Mouse (Mus musculus) thymus, postnatal 36 days (tissue): ENCODE results near the gene Cln6.
"Not testable (repeated sequence)": the region's sequence is repeated elsewhere in the genome, so short reads cannot be mapped to it uniquely, and the experiment has no call there.

Experiments
- DNase-seq, 2 experiments: peaks; one replicate each; pipeline ENCODE4 v3.0.0; 2022; ENCODE audit warnings: mixed read lengths in 2 of 2

Gene Cln6

DNA sequence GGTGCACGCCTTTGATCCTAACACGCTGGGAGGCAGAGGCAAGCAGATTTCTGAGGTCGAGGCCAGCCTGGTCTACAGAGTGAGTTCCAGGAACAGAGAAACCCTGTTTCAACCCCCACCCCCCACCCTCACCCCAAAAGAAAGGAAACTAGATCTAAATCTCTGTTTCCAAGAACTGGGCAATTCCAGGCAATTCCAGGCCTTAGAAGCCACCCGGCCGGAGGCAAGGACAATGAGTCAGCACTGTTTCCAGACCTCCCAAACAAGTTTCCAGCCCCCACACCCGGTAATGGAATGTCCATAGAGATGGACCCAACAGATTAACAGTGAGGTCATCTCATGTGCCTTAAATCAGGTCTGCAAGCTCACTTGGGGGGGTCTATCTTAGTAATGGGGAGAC is 8.7 kb upstream of the Cln6 start:
- DNase-seq = no peak

DNA sequence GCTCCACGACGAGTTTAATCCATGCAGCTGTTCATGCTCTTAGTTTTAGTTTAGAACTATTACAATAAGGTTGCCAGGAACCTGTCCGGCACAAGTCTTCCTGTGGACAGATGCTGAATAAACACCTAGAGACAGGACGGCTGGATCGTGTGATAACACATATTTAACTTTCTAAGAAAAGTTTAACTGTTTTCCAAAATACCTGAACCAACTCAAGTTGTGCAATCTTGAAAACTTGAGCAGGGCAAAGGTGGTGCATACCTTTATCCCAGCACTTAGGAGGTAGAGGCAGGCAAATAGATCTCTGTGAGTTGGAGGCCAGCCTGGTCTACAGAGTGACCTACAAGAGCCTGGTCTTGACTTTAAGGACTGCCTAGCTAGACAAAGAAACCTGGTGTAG is 3.7 kb upstream of the Cln6 start:
- DNase-seq = no peak

DNA sequence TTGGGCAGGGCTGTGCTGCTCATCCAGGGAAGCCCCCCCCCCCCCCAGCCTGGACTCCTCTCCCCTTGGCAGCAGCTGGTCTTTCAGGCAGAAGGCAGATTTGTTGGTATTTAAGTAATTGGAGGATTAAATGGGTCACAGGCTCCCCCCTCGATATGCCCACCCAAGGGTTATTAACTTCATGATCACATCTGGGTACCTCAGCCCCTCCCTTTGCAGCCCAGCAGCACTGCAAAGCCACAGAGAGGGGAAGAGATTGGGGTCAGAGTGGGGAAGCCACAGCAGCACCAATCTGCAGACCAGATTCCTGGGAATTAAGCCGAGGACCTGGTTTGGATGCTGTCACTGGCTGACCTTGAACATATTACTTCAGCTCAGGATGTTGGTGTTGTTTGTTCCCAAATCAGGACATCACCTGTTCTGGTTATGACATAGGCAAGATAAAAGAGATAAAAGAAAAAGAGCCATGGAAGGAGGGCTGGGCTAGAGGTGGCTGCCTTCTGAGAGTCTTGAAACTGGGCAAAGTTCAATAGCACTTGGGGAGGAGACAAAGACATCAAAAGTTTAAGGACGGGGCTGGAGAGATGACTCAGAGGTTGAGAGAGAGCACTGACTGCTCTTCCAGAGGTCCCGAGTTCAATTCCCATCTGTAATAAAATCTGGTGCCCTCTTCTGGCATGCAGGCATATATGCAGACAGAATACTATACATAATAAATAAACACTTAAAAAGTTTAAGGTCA is 2.7 kb upstream of the Cln6 start:
- DNase-seq = no peak

DNA sequence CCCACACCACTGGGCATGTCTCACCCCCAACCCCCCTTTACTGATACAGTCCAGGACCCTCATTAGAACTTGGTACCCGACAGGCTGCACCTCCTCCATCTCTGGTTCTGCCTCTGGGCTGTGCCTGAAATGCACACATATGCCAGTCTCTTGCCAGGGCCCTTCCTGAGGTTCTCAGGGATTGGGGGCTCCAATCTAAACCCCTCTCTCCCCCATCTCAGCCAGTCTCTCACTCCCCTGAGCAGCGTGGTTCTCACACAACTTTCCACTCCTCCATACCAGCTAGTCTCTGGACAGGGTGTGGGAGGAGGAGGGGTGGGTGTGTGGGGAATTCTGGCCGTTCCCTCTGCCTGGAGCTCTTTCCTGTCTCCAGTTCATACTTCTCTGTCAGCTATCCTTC is 974 bp upstream of the Cln6 start:
- no peak for DNase-seq

DNA sequence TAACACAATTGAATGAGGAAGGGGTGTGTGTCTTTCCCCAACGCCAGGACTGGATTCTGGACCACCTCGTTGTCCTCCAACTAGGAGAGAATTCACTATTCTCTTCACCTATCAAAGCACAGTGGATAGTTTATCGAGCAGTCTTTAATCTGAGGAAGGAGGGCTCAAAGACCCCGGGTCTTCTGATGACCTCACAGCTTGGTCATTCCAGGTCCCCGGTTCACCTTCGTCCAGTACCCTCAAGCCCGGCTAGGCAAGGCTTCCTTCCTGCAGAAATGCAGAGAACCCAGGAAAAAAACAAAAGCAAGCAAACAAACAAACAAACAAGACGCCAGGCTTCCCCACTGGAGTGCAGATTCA is 459 bp upstream of the Cln6 start:
- no peak for DNase-seq

DNA sequence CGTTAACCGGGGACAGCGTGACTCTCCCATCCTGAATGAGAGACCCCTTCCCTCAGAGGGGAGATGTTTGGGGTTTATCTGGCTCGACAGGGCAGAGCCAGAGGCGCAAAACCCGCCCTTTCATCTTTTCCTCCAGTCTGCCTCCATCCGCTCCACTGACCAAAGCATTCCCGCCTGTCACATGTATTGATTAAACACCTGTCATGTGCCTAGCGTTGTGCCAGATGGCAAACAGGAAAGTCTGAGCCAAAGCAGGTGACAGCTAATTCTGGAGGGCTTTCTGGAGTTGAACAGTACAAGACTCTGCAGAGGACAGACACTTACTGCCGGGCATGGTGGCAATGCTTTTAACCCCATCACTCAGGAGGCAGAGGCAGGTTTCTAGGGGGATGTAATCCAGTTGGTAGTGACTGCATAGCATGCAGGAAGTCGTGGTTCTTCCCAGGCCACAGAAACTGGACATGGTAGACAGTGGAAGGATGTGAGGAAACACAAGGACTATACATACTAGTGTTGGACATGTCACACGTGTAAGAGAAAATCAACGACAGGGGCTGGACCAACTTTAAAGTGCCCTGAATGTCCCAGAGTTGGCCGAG is 686 bp downstream of the Cln6 start:
- DNase-seq = no peak

DNA sequence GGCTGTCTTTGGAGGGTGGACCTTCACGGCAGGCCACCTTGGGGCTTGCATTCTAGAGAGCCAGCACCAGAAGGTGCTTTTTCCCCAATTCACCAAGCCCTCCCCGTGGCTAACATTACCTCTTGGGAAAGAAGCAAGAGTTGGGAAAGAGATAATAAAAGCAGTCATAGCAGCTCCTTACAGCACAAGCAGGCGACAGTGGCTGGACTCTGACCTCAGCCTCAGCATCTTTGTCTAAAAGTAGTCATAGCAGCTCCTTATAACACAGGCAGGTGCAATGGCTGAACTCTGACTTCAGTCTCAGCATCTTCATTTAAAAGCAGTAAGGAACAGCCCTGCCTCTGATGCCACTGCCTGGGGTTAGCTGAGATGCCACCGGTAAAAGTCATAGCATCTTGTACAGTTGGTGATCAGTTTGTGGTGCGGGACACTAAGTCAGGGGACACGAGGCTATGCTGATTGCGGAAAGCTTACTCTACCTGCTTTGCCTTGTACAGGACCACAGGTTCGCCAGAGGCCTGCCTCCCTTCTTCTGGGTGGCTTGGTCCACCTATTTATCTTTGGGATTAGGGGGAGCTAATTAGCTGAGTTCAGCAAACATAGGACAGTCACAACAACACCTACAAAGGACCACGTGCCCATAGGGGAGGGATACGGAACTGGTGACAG is 4.9 kb downstream of the Cln6 start:
- no peak for DNase-seq

DNA sequence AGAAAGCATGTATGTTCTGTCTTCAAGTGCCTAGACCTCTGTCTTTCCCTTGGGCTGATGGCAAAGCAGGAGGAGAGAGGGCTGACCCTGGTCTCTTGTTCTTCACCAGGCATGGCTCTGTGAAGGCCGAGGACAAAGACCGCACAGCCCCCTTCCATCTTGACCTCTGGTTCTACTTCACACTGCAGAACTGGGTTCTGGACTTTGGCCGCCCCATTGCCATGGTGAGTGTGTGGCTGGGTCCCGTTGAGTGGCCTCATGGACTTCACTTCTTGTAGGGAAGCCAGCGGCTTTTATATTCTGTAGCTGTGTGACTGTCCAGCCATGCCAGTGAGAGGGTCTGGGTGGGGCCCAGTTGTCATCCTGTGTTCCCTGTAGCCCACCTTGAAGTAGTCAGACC is 5.9 kb downstream of the Cln6 start:
- DNase-seq = no peak

DNA sequence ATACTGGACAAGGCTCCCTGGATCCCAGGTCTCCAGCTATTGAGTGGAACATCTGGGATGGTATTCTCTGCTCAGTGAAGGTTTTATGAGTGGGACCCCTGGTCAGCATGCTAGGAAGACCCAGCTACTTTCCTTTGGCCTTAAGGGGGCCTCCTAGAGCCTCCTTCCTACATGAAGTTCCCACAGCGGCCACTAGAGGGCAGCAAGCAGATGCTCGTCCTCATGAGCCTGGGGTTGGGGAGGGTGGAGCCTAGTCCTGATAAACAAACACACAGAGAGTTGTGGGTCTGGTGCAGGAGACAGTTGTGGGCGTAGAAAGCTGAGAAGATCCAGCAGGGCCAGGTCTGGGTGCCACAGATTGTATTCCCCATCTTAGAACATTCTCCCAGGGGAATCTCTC is 9.1 kb downstream of the Cln6 start:
- peak; percentile 82 to 84 for DNase-seq

DNA sequence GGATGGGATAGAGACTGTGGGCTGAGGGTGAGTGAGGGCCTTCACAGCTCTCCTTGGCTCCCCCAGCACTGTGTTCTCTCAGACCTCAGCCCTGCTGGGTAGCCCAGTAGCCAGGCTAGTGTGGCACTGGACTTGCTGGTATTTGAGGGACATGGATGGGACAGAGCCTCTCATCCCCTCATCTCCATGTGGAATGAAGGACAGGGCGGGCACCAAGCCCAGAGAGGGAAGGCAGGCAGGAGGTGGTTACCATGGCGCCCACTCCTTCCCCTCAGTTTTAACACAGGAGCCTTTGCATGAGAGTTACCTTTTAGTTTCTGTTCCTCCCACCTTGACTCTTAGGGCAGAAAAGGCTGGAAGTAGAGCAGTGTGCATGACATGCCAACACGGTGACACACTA is 10.1 kb downstream of the Cln6 start:
- DNase-seq = no peak

DNA sequence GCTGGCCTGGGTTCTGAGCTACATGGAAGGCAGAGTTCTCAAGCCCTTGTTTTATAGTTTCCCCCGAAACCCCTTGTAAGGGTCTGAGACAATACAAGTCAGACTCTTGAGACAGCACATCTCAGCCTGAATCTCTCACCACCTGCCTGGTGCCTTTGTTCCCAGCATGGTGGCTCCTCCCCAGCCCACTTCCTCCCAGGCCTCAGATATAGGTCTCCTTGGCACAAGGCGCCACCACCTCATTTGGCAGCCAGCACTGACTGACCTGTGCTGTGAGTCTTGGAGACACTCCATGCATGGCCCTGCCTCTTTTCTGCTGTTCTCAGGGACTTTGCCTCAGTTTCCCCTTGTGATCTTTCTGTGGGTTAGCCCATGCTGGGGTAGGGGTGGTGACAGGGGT is 13.0 kb downstream of the Cln6 start:
- peak; percentile 72 to 83 for DNase-seq

DNA sequence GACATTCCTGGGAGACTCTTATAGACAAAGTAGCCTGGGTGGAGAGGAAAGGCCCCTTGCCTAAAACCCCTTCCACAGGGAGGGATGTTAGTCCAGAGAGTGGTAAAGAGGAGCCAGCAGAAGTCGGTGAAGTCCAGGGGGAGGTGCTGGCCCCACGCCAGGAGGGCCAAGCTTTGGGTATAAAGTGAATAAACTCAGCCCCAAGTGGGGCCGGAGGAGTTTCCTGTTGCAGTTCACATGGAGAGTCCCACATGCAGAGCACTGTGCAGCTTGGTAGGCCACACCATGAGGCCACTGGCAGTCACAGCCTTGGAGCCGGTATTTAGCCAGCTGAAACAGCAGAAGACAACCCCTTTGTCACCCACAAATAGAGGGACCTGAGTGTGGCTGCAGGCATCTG is 15.9 kb downstream of the Cln6 start:
- no peak for DNase-seq

DNA sequence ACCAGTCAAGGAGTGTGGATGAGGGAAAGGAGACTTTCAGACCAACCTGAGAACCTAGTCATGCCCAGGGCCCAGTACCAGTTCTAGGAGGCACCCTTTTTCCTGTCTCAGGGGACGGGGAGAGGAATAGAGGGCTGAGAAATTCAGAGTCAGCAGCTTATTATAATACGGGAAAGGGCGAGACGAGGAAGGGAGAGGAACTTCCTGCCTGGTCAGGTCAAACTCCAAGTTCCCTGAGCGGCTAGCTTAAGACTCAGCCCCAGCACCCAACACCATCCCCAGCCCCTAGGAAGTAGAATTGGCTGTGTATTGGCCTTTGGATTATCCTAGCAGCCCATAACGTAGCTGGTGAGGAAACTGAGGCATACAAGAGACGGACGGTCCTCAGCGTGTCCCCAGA is 18.6 kb downstream of the Cln6 start:
- DNase-seq = no peak

DNA sequence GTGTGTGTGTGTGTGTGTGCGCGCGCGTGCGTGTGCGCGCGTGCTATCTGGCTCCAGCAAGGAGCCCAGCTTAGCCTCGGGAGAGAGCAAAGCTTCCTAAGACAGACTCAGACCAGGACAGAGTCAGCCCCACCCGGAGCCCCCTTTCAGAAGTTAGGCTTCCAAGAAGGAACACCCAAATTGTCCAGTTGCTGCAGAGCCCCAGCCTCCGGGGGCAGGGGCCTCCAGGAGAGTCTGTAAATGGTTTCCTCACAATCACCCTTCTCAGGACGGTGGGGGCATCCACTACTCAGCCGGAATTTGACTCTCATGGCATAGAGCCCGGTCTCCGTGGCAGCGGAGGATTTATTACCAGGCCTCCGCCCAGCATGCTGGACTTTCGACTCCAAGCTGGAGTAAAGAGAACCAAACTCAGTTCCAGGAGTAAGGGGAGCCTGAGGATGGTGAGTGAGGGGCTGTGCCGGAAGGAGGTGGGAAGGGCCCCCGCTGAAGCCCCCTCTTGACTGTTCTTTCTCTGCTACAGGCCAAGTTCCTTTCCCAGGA is 19.2 kb downstream of the Cln6 start, which contains the start of gene Calml4:
Gene Calml4, plus strand, starts transcription at position 362 of the 543 bp plus-strand sequence.
- no peak for DNase-seq

DNA sequence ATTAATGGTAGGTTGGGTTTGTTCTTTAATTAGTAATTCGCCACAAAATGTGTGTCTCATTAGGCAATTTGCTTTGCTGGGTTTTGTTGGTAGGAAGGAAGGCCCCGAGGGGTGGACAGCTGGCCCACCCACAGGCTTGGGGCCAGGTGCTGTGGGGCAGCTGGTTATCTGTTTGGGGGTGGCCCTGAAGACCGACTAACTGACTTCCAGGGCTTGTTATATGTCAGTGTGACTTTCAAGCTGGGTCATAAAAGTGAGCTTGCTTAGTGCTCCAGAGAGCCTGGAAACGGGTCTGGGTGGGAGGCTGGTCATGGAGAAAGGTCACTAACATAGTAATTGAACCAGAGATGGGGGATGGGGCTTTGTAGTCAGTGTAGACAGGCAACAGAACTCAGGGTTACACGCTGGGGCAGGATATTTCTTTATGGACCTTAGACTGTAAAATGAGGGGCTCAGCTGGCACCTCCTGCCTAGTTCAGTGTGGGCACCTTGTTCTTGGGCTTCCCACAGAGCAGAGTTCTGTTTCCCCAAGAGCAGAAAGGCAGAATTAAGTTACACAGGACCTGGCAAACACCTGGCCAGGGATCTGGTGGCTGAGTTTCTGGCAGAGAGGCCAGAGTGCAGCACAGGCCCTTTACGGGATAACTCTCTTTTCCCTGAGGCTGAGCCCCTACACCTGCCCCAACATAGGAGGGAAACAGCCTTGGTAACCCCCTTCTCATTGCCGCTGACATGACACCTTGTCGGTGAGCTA is 19.9 kb downstream of the Cln6 start:
- no peak for DNase-seq

DNA sequence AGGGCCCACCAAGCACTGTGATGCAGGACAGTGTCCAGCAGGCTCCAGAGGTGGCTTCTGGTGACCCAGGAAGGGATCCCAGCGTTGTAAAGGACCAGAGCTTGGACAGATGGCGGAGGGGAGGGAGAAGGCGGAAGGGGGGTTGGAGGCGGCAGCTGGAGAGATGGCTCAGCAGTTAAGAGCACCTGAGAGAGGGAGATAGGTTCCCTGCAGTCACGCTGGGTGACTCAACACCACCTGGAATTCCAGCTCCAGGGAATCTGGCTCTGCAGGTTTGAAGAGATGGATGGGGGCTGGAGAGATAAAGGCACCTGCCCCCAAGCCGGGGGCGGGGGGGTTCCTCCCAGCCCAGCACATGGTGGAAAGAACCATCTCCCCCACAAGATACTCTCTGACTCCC is 21.5 kb downstream of the Cln6 start:
- not testable (repeated sequence) for DNase-seq

DNA sequence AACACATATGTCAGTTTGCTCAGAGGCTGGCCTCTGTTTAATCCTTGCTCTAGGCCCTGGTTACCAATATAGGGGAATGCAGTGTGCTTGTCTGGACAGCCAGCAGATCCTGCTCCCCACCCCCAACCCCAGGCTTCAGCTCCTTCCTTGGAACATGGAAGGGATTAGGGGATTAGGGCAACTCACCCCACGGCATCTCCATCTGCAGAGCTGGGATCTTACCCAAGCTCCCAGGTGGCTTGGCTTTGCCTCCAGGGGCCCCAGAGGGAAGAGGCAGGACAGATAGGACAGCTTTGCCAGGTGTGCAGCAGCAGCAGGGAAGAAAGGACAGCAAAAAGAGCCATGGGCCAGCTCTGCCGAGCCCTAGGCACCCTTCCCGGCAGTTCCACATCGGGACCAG is 22.3 kb downstream of the Cln6 start:
- DNase-seq = no peak

DNA sequence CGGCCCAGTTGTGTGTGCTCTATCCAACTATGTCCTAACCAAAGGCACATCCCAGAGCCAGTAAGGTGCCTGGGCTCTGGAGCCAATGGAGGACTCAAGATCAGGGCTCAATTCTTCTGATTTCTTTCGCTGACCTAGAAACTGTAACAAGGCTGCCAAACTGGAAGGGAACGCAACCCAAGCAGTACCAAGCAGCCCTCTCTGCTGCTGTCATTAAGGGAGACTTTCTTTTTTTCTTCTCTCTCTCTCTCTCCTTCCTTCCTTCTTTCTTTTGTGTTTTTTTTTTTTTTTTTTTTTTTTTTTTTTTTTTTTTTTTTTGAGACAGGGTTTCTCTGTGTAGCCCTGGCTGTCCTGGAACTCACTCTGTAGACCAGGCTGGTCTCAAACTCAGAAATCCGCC is 30.7 kb downstream of the Cln6 start:
- not testable (repeated sequence) for DNase-seq

DNA sequence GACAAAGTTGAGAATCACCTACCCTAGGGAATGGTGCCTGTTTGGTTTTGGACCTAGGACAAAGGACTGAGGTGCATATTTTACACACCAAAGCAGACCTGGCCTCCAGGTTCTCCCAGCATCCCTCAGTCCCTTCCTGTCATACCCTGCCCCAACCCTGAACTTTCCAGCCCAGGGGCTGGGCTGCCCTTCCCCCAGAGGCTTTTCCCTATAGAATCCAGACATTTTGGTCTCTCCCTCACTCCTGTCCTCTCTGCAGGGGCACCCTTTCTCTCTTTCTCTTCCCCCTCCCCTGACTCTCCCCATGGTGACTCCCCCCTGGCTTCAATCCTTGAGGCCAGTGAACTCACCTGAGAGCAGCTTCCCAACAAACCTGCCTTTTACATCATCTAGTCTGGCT is 32.1 kb downstream of the Cln6 start:
- DNase-seq = no peak

DNA sequence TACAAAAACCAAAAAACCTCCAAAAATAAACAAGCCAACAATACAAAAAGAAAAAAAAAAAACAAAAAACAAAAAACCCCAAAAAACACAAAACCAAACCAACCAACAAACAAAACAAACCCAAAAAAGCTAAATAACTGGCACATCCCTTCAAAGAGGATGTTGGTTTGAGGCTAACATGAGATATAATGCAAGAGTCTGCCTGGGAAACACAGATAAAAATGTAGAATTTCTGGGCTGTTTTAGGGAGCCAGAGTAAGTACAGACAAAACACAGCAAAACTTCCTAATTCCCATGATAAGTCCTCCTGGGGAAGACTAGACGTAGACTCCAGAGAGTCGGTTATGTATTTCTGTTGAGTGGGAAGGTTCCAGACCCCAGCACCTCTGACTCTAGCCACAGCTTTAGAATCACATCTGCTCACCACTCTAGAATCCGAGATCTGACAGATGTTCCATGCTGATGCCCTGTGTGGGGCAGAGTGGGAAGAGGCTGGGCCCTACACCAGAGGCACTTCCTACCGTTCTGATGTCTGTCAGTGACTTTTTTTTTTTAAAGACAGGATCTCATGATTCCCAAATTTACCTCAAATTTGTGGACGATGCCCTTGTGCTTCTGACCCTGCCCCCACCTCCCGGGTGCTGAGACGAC is 38.5 kb downstream of the Cln6 start:
- no peak for DNase-seq

DNA sequence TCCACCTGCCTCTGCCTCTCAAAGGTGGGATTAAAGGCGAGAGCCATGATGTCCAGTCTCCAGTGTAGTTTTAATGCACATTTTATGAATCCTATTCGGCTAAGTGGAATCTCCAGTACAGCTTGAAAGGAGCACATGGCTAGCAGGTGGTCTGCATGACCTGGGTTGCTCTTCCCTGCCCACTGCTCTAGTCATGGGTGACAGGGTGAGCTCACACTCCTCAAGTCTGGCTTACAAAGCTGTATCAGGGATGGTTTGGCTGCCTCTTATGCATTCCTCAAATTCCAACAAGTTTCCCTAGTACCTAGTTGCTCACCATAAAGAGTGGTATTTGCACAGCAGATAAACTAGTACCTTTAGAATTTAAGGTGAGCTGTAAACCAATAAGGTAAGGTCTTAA is 39.2 kb downstream of the Cln6 start:
- DNase-seq = no peak

DNA sequence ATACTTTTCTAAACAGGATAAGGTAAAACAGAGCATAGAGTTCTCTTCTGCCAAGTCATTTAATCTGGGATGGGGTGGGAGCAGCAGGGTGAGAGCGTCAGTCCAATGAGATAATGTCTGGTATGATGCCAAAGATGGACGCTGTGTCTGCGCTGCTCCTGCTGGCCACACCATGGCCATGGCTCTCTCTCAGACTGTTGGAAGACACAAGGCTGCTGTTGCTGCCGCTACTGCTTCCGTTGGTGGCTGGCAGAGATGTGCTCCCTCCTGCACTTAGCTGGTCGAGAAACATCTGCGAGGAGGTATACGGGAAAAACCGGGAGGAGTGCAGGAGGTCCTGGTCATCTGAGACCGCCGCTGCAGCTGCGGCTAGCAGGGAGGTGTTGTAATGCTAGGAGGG is 43.3 kb downstream of the Cln6 start:
- DNase-seq = no peak

DNA sequence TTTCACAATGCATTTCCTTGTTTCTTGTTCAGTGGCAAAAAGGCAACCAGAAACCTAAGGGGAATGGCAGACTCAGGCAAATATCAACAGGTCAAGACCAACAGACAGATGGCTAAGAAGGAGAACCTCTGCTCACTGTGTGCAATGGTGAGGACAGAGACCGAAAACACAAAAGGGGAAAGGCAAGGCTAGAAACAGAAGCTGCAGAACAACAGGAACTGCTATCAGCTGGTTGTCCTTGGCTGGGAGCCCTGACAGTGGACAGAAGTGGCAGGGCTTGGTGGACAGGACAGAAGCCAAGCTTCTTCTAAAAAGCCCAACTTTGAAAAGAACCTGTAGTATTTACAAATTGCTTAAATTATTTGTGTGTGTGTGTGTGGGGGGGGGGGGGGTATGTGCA is 55.9 kb downstream of the Cln6 start:
- DNase-seq = no peak
